Mouse (Mus musculus): ENCODE measurements at regions not wholly inside any gene's neighbourhood (a gene's known extent, or its start where the extent isn't known, plus 50 kb on each side); places are given as distances from the start of the nearest gene placed in this dataset.
A peak's percentile ranks its signal among the peaks of the same experiment; 100 is the strongest.

DNA sequence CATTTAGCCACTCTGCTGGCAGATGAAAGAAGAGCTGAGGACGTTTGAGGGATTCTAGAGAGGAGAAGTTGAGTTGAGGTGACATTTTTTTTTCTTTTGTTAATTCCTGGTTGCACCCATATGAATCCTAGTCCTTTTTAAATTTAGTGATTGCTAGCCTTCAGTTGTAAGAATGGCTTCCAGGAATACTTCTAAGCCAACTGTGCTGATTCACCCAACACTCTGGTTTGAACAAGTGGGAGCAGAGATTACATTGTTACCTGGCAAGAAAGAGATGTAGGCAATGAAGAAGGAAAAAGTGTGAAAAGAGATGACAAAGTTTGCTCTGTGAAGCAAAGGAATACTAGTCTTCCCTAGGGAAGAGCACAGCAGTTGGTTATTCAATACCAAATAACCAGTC, 261.1 kb upstream of the Kcnq5 start:
- no peak for DNase-seq (ENCODE audit: low read depth, low spot score)

DNA sequence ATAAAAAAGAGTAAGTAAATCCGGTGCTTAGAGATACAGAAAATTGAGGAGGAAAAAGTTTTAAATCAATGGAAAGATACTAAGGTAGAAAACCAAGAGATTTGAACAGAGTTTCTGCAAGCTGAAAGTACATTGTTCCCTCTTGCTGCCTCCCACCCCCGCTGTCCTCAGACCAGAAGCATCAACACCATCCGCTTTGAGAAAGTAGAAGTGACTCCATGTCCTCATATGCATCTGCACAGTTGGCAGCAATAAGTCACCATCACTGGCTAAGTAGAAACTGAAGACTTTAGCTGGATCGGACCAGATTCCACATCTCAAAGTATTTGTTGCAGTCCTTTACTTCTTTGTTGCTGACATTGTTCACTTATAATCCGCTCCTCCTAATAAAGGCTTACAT, 250.1 kb upstream of the Kcnq5 start:
- no peak for DNase-seq (ENCODE audit: low read depth, low spot score)

DNA sequence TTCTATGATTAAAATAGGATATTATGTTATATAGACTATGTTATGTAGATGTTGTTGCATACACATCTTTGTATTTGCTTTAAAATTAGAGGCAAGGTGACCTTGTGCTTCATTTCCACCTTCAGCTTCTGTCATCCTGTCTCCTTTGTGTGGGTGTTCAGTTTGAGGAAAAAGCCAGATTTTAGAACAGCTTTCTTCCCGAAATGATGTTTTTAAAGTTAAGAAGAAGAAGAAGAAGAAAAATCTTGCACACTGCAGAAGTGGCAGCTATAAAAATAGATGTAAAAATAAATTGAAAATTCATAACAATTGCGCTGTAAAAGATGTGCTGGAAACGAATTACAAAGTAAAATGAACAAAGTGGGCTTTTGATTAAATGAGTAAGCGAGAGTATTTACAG, 249.5 kb upstream of the Kcnq5 start:
- DNase-seq (ENCODE audit: low read depth, low spot score), result no peak

DNA sequence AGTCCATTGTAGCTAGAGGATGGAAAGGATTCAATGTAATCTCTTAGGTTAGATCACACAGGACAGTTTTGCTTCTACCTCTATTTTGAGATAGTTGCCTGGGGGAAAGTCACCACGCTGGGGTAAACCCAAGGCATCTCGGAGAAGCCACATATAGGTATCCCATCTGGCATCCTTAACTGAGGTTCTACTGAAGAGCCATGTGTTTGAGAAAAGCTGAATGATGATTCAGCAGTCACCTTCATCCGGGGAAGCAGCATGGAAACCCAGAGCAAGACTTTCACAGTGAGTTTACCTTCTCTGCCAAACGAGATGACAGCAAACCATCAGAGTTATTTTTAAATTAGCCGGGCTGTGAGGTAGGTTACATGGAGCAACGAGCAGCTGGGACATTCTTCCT, 248.9 kb upstream of the Kcnq5 start:
- no peak for DNase-seq (ENCODE audit: low read depth, low spot score)

DNA sequence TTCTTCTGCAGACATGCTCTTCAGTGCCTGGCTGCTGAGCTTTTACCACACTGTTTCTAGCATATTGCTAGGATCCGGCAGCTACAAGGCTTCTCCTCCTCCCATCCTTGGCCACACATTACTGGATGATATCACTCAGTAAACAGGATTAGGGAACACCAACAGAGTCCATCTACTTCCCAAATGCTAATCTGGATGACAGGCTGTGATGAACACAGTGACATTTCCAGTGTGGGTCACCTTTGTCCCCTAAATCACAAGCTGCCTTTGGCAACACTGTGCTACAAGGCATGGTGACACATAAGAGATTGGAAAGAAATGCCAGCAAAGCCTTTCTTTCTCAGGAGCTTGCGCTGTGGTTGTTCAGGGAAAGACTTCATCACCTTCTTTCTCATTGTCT, 246.5 kb upstream of the Kcnq5 start:
- no peak for DNase-seq (ENCODE audit: low read depth, low spot score)

DNA sequence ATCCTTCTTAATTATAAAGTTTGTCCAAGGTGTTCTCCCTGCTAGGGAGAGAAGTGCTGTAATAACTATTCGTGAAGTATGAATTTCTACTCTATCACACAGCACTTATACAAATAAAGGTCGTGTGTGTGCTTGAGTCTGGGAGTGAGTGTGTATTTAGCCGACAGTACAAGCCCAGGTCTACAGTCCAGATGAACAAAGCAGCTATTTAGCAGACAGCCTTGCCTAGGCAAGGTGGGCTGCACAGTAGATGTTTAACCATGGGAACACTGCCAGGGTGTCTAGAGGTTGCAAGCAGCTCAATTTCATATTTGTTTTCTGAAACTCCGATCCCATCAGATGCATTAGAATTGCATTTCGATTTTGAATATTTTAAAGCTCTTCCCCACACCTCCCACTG, 245.2 kb upstream of the Kcnq5 start:
- DNase-seq (ENCODE audit: low read depth, low spot score), result no peak

DNA sequence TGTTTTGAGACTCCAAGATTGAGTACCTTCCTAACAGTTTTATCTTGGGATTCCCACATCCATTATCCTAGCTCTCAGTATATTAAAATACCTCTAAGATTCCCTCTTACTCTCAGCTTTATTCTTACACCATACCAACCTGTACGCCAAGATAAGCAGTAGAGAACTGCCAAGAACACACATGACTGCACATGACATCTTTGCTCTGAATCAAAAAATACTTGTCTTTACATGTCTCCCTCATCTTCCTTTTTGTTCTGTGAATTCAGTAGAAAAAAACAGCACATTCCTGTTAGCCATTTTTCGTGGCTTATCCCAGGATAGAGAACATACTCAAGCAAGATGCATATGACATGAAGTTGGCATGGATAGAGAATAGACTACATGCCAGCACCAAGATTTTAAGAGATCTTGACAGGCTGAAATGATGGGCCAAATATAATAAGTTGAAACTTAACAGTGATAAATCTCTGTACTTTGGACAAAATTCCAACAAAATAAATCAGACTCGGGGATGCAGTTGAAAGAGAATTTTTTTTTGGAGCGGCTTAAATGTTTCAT, 206.0 kb upstream of the Kcnq5 start:
- peak; percentile 50 for DNase-seq (ENCODE audit: low read depth, low spot score)

DNA sequence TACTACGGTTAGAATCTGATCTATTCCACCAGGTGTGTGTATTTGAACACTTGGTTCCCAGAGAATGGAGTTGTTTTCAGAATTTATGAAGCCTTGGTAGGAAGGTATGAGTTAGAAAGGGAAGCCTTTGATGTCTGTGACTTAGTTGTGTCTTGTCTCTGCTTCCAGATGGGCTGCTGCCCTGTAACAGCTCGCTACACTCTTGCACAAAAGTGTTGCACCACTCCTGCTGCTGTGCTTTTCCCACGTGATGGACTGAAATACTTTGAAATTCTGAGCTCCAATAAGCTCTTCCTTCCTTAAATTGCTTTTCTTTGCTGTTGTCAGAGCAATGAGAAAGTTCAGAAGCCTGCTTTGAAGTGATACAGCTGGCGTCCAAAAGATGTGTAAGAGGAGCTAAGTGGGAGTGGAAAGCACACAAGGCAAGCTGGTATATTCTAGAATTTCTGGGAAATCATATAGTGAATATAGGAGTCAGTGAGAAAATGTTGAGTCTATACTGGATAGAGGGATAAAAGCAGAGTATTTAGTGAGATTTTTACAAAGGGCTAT, 174.9 kb upstream of the Kcnq5 start:
- no peak for DNase-seq (ENCODE audit: low read depth, low spot score)

DNA sequence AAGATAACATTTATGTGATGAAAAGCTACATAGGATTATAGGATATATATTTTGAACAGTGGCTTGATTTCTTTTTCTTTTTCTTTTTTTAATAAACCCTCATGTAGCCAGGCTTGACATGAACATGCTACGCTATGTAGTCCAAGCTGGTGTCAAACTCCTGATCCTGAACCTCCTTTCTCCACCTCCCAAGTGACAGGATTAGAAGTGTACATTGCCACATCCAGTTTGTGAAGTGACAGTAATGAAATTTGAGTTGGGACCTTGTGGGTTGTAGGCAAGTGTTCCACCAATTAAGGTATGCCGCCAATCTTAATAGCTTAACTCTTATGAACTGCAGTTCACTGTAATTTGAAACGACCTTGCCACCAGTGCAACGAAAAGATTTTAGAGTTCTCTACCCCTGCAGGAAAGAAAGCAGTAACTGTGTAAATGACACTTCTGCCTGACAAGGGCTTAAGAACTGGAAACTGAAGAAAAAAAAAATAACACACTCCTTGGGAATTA, 156.6 kb upstream of the Kcnq5 start:
- no peak for DNase-seq (ENCODE audit: low read depth, low spot score)

DNA sequence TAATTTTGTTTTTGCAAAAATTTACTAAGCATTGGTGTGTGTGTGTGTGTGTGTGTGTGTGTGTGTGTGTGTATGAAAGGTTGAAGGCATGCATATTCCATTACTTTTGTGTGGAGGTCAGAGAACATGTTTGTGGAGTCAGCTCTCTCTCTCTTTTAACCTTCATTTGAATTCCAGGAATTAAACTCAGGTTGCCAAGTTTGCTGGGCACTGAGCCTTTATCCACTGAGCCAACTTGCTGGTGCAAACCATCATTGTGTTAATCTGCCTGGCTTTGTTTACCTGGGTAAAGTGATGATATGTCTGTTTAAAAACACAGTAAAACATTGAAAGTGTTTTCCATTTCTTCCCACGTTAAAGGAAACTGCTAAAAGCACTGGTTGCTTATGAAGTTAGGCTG, 154.7 kb upstream of the Kcnq5 start:
- DNase-seq (ENCODE audit: low read depth, low spot score), result no peak

DNA sequence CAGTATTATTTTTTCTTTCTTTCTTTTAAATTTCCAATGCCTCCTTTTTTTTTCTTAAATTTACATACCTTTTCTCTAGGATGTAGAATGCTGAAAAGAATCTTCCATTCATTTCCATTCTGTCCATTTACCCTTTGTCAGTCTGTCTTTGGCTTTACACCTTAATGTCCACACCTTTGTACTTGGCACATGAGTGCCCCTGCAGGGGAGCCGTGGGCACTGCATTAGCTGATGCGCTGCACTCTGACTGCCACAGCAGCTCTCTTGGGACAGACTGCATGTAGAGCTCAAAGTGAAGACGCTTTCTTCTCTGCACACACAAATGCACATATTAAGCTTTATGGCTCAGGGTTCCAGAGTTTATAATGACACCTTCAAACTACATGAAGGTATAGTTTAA, 143.8 kb upstream of the Kcnq5 start:
- DNase-seq (ENCODE audit: low read depth, low spot score), result no peak

DNA sequence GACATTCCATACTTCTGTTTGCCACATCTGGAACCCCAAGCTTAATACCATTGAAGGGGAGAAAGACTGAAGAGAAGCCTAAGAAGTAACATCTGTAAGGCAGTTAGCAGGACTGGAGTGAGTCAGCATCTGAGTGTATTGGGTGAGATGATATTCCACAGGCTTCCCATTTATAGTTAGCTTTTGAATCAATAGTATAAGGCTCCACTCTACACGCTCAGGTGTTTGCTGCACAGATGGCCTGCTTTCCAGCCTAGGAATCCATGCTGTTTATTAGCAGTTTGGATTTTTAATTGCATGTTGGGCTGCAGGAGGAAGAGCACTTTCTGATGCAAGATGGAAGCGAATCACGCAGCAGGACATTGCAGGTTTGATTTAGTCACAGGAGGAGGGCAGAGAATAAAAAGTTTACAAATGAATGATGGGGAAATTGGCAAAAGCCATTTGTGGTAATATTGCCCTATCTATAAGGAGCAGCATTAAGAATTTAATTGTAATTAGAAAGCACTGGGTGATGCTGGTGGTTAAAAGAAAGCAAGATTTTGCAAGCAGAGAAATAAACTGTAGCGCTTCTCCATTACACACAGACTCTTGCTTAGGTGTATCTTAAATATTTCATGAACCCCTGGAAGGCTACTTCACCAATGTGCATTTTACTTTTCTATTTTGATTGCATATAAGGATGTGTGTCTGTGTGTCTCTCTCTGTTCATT, 109.8 kb upstream of the Kcnq5 start:
- no peak for DNase-seq (ENCODE audit: low read depth, low spot score)

DNA sequence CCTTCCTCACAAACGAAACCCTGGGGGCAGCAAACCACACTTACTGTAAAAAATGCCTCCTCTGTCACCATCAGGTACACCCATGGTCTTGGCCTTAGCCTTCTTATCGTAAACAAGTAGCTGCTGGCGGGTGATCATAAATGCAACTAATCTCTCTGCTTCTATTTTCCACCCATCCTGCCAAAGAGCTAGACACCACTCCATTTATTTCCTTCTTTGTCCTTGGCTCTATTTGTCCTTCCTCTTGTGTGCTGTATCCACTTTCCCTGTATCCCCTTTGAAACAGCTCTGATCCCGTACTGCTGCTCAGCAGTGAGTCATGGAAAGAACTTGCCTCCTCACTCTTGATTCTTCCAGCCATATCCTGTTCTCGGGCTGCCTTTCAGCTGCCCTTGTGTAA, 108.3 kb upstream of the Kcnq5 start:
- no peak for DNase-seq (ENCODE audit: low read depth, low spot score)
